Mouse (Mus musculus) bone marrow, adult 2 months (tissue): Measurements from ENCODE around the gene Cyp51.

ENCODE experiments used
- CTCF ChIP-seq: fragments of 200-500 bp; IDR thresholded peaks from 2 replicates; pipeline ENCODE4 v1.5.1; 2011; ENCODE audit warnings: low read length, control low read depth; ENCODE audit not compliant: control insufficient read depth, insufficient read depth
- POLR2A ChIP-seq: fragments of 200-500 bp; IDR thresholded peaks from 2 replicates; pipeline ENCODE4 v1.6.1; 2011; ENCODE audit warnings: low read depth, mild to moderate bottlenecking, control low read depth, low read length, borderline replicate concordance; ENCODE audit not compliant: control insufficient read depth

DNA sequence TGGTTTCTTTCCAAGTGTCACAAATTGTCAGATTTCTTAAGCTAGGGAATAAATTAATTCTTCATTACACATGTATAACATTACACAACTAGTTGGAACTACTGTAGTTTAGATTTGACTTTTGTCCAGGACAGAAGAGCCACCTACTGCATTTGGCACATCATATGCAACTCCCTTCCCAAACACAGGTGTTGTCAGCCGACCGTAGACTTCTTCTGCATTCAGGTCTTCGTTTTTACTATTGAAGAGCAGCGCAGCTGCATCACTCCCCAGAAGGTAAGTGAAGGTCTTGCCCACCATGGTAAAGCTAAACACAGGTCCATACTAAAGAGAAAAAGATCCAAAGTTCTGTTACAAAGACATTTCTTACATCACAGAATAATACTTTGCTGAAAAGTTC lies 3.5 kb downstream of the Cyp51 start:
- no peak for TF ChIP-seq POLR2A
- TF ChIP-seq CTCF: no peak
